Mouse (Mus musculus) 3T3-L1 (cell line): ENCODE measurements at regions not wholly inside any gene's neighbourhood (a gene's known extent, or its start where the extent isn't known, plus 50 kb on each side); places are given as distances from the start of the nearest gene placed in this dataset.

ENCODE experiments used
- DNase-seq: peaks from one replicate; pipeline ENCODE4 v3.0.0-alpha.2; 2015; ENCODE audit warnings: low read depth, low spot score

DNA sequence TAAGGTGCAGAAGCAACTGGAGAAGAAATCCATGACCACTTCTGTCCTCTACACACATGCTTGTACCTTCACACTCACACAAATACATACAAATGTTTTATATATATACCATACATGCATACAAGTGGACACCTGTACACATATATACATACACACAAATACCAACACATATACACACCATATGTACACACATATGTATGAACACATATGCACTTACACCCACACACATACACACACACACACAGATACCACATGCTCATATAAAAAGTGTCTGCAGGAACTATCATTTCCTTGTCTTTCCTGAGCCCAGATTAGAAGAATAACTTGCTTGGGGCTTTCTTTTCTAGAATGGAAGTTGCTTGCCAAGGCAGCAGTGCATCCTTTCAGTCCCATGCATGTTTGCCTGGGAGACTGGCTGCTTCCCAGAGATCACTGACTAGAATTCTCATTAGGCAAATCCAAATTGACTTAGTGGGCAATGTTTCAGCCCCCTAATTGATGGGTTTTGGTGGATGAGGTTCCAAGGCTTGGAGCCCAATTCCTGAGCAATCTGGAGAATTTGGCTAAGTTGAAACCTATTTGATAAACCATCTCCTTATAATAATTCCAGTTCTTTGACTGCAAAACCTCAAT lies 169.2 kb upstream of the Hddc2 start:
- DNase-seq = no peak

DNA sequence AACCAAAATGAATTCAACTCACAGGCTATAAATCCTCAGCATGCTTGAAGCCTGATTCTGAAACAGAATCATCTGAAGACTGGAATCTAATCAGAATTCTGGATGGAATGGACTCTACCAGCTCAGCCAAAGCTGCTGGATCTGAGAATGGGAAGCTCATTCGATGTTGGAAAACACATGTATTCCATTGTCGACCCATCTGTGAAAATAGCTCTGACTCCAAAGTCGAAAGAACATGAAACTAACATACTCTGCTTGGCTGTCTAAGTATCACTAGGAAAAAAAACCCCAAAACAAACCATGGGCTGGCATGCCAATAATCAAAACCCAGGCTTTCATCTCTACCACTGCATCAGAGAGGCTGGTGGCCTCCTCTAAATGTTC lies 168.7 kb upstream of the Hddc2 start:
- no peak for DNase-seq

DNA sequence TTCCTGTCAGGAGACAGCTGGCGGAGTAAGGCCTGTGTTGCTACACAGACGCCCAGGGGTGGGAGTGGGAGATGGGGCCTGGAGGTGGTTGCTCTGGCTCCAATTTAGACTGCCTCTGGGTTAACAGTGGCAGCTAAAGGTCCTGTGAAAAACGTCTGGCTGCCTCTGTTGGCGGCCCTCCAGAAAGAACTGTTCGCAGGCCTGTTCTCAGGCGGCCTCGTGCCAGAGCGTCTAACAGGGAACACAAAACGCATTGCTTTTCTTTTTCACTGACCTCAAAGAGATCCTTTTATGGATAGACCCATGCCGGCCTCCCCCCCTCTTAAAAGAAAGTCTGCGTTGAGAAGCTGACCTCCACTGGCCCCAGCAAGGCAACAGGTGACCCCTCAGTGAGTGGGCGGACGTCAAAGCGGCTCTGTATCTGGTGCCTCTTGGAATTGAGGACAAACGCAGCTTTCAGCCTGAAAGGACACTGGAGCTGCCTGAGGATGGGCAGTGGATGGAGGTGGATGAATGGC lies 140.0 kb upstream of the Hddc2 start:
- DNase-seq = no peak

DNA sequence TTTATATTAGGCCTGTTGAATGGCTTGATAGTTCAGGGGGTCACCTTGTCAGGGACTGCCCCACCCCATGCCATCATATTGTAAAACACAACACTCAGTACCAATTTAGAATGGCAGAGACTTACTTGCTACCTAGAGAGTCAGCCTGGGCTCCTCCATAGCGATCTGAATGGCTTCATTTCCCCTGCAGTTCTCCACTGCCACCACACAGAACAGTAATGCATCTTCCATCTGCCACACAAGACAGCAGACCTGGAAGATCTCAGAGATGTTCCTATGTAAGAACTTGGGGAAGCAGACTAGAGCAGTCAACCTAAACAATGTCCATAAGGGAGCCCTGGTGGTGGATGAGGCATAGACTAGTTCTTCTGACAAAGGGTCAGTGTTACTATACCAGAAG lies 123.6 kb upstream of the Hddc2 start:
- DNase-seq = no peak

DNA sequence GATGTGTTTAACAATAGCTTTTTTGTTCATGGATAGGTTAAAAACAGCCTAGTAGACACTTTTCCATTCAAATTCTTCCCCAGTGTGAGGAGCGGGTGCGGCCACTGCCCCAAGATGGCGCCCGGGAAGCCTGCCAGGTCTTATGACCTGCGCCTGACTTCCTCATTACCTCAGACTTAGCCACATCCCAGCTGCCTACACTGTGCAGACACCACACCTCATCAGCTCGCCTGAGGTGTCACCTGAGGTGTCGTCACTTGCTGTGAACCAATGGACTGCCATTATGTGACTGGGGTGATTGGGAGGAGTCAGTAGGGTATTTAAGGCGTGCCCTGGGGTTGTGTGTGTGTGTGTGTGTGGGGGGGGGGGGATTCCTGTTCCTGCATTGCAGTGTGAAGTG lies 101.0 kb upstream of the Hddc2 start:
- peak; percentile 29 for DNase-seq

DNA sequence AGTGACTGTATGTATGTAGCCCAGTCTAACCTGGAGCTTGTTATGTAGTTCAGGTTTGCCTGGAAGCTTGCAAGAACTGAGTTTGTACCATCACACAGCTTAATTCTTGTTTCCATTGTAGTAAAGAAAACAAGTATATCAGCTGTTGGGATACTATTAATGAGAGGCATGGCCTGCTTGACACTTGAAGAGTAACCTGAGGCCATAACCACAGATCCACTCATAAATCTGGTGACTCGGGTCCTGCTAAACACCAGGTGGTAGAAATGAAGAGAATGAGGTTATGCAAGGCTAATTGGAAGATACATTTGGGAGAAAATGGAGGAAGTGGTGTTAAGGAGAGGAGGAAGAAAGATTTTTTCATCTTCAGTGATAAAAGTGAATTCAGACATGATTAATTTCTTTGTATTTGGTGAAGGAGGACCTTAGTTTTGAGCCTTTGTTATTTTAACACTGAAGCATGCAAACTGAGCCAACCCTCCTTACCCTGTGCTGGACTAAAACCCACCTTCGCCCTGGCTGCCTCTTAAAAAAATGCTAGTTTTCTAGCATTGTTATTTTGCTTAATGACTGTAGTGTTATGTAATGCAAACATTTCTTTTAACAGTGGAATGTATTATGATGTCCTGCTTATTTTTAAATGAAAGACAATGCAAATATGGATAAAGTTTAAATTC lies 100.3 kb upstream of the Hddc2 start:
- DNase-seq = no peak

DNA sequence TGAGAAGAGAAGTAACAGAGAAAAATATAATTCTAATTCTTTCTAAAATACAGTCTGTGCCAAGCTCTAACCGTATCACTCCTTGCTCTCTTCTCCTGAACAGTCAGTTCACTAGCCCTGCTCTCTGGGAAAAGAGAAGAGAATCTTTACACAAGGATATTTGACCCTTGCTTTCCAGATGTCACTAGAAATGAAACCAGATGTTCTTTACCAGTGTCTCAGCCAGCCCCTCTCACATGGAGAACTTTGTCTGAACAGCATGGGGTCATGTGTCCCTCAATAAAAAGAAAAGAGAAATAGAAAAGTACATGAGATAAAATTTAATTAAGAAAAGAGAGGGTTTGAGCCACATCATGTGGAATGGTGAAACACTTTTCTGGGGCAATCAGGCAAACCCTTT lies 91.3 kb upstream of the Hddc2 start:
- DNase-seq = no peak

DNA sequence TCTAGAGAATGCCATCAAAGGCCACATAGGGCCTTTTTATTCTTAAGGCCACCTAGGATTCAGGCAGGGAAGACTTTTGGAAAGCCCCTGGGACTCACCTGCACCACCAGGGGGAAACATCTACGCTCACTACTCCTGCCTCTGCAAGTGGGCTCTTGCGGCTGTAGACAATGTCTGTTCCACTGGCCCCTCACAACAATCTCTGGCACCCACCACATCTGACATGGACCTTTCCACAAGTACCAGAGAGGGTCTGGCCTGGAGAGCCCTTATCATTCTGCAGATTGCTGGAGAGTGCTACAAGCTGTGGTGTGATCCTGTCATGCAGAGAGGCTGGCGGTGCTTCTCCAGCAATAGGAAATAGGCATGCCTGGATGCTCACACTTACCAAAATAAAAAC lies 84.1 kb upstream of the Hddc2 start:
- DNase-seq = no peak

DNA sequence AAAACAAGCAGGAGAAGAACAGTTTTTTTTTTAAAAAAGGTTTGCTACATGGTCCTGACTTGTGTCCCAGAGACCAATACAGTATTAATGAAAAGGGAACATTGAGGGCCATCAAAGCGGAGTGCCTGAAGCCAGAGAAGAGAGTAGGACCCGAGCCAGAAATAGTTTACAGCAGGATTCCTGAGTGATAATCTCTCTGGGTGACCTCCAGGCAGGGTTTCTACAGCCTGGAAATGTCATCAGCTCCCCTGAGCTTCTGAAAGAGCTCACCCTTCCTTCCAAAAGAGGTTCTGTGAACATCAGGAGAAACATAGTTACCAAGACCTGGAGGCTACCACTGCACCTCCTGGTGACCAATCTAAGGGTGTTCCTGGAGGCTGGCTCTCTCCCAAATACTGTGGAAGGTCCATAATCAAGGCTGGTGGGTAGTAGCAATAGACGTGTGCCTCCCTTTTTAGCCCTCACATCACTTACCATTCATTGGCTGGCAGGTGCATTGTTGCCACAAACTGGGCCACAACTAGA lies 70.7 kb upstream of the Hddc2 start:
- no peak for DNase-seq

DNA sequence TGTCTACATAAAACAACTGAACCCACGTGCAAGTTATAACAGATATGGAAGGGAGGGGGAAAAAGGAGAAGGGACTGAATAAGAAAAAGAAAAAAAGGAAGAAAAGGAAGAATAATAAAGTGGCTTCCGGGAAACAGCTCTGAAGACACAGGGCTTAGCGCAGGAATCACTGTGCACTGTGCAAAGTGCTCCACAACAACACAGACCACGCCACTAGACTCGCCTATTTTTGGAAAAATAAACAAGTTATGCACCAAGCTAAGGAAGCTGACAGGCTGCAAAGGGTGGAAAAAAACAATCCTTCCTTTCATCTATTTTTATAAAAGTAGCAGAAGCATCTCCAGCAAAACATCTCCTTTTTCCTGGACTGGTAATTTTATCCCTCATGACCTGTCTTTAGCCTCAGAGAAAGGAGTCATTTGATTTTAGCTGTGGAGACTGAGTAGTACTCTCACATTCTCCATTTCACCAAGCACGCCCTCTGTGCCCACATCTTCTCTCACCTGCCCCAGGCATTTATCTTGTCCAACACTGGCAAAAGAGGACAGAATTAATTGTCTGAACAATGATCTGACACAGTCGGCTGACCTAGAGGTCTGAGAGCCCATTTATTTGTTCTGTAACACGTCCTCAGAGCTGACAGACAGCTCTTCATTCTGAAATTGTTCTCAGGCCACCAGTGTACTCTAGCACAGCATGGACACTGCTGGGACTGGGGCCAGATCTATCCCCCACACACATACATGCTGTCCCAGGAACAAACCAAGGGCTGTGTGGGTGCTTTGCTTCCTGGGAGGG lies 60.4 kb upstream of the Hddc2 start:
- no peak for DNase-seq

DNA sequence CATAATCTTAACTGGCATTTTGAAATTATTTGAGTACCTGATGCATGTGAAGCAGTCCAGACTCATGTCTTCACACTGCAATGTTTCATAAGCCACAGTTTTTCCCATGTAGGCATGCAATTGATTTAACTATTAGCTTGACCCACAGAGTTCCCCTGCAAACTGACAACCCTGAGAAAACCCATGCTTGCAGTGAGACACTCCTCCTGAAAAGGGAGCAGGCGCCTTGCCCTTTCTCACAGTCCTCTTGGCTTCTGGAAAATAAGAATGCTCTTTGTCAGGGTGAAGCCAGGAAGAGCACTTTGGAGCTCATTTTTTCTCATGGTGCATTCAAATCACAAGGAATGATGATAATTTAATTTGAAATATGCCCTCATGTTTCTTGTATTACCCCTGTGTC lies 56.2 kb upstream of the Hddc2 start:
- DNase-seq = peak; percentile 2

DNA sequence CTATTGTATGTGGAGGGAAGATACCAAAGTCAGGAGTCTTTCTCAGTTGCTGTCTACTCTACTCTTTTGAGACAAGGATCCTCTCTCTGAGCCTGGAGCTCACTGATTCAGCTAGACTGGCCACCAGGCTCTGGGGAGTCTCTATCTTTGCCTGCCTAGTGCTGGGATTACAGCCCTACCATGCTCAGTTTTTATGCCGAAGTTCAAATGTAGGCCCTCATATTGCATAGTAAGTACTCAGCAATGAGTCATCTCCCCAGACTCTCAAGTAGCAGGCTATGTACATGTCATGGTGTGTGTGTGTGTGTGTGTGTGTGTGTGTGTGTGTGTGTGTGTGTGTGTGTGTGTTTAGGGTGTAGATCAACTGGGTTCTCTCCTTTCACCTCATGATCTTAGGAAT lies 55.6 kb upstream of the Hddc2 start:
- peak; percentile 59 for DNase-seq

DNA sequence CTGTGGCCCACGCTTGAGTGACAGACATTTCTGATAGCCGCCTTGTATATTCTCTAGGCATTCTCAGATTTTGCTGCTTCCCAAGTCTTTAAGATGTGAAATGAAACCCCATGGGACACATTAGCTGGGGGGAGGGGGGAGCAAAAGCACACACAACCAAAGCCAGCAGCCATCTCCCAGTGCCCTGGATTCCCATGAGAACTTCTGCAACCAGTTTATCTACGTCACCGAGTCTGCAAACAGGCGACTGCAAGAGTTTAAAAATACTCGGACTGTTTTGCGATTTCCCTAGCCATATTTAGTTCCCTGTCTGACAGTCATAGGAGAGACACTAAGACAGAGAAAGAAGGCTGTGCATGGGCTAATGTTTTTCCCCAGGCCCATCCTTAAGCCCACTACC lies 52.3 kb upstream of the Hddc2 start:
- no peak for DNase-seq
